Mouse (Mus musculus) hindbrain, embryonic 12.5 days (tissue): Measurements from ENCODE around the gene Lrrc45. TPM values are rescaled to one million over a fixed set of nuclear protein-coding genes. Genes with fewer than 3 reads are reported as not detected.
"Not testable (repeated sequence)": the region's sequence is repeated elsewhere in the genome, so short reads cannot be mapped to it uniquely, and the experiment has no call there.

ENCODE experiments used
- ATAC-seq: fragments of 200-750 bp; cut with Nextera tagmentation; 2 replicates; pipeline ENCODE4 v1.8.0; 2017; ENCODE audit warnings: moderate TSS enrichment; ENCODE audit not compliant: low FRiP score
- H3K27ac ChIP-seq: fragments of 300-500 bp; sonication (generic); 2 replicates; pipeline ENCODE4 v1.5.1; 2016; ENCODE audit warnings: mild to moderate bottlenecking
- H3K27me3 ChIP-seq: fragments of 300-500 bp; sonication (generic); 2 replicates; pipeline ENCODE4 v1.6.1; 2016; ENCODE audit warnings: mild to moderate bottlenecking
- H3K36me3 ChIP-seq: fragments of 300-500 bp; sonication (generic); 2 replicates; pipeline ENCODE4 v1.6.1; 2016; ENCODE audit warnings: mild to moderate bottlenecking
- H3K4me1 ChIP-seq: fragments of 300-500 bp; sonication (generic); 2 replicates; pipeline ENCODE4 v1.6.1; 2016
- H3K4me2 ChIP-seq: fragments of 300-500 bp; sonication (generic); replicated peaks from 2 replicates; pipeline ENCODE4 v1.6.1; 2016; ENCODE audit warnings: mild to moderate bottlenecking
- H3K4me3 ChIP-seq: fragments of 300-500 bp; sonication (generic); 2 replicates; pipeline ENCODE4 v1.5.1; 2016; ENCODE audit warnings: mild to moderate bottlenecking
- H3K9ac ChIP-seq: fragments of 300-500 bp; sonication (generic); 2 replicates; pipeline ENCODE4 v1.6.1; 2016; ENCODE audit warnings: mild to moderate bottlenecking, moderate library complexity
- H3K9me3 ChIP-seq: fragments of 300-500 bp; sonication (generic); replicated peaks from 2 replicates; pipeline ENCODE4 v1.6.1; 2016; ENCODE audit warnings: mild to moderate bottlenecking
- WGBS: fragments of 180-500 bp; shearing (Covaris S2); methylation state at CpG from one replicate; pipeline ENCODE4 v1.1.7; 2016; 5-methylcytosine and 5-hydroxymethylcytosine counted together
- polyA plus RNA-seq: library from polyadenylated mRNA; unstranded; fragments of >200 nt; fragmentation: Nextera tagmentation; extraction: Ambion mirVana; gene quantifications from 2 replicates; pipeline ENCODE4 v1.2.1, GENCODE M21; 2016

Gene Lrrc45
- polyA plus RNA-seq, 1 experiment from 2014 or later, result 78.8 TPM

- 100% methylated on average over 1 of the region's 1 CpGs for WGBS
- no peak for ATAC-seq
- H3K4me1 ChIP-seq, result peaks cover 11% of the 10 kb centered on the region
- no peaks in the 10 kb centered on the region for H3K9me3 ChIP-seq
- H3K27me3 ChIP-seq, result peaks cover 27% of the 10 kb centered on the region
- H3K4me2 ChIP-seq, result no peak overlapping the region
- H3K36me3 ChIP-seq, result no peaks in the 10 kb centered on the region
- no peak overlapping the region for H3K9ac ChIP-seq
- H3K4me3 ChIP-seq, result no peak overlapping the region
- no peak overlapping the region for H3K27ac ChIP-seq
These were observed 17.7 kb downstream of the Lrrc45 start for GRCm38 (mm10) chr11:120731395-120731794.

GRCm38 (mm10) chr11:120731858-120732680, 18.3 kb downstream of the Lrrc45 start, which contains the start of gene Cbr2:
Cbr2 (minus strand) TSS chr11:120732114.
- WGBS, result 78% methylated on average over 12 of the region's 12 CpGs
- ATAC-seq, result no peak
- H3K9ac ChIP-seq, result no peak within 1 kb of the TSS

GRCm38 (mm10) chr11:120733521-120733920, 19.8 kb downstream of the Lrrc45 start:
- no peak overlapping the region for H3K27ac ChIP-seq
- H3K9me3 ChIP-seq, result no peaks in the 10 kb centered on the region
- ATAC-seq, result no peak
- H3K36me3 ChIP-seq, result no peaks in the 10 kb centered on the region
- H3K9ac ChIP-seq, result no peak overlapping the region
- H3K4me1 ChIP-seq, result 0 out of 2 replicates have a peak, but pooled peaks cover 5% of the 10 kb centered on the region
- peaks cover 22% of the 10 kb centered on the region for H3K27me3 ChIP-seq
- H3K4me2 ChIP-seq, result no peak overlapping the region
- WGBS, result 67% methylated on average over 6 of the region's 6 CpGs
- H3K4me3 ChIP-seq, result no peak overlapping the region

More at GRCm38 (mm10) chr11:120731858-120732680, 18.3 kb downstream of the Lrrc45 start, which contains the start of gene Cbr2:
- no peak within 1 kb of the TSS for H3K4me2 ChIP-seq
- H3K36me3 ChIP-seq, result no peaks in the 10 kb centered on the region
- H3K27me3 ChIP-seq, result peaks cover 27% of the 10 kb centered on the region
- H3K4me3 ChIP-seq, result no peak within 1 kb of the TSS
- no peaks in the 10 kb centered on the region for H3K9me3 ChIP-seq
- H3K4me1 ChIP-seq, result peaks cover 5% of the 10 kb centered on the region; the same call in 1 of the 2 replicates
- H3K27ac ChIP-seq, result no peak within 1 kb of the TSS

- Histone ChIP-seq H3K9me3 (no peaks in the 10 kb centered on the region), H3K9ac (no peak overlapping the region), H3K4me3 (no peak overlapping the region), H3K36me3 (no peaks in the 10 kb centered on the region), H3K4me1 (no peaks in the 10 kb centered on the region), H3K27me3 (peaks cover 5% of the 10 kb centered on the region), H3K27ac (no peak overlapping the region), H3K4me2 (no peak overlapping the region)
- WGBS, result 75% methylated on average over 6 of the region's 6 CpGs
- ATAC-seq, result no peak
These were observed 22.7 kb downstream of the Lrrc45 start for GRCm38 (mm10) chr11:120736424-120736823.

GRCm38 (mm10) chr11:120740981-120741380, 27.3 kb downstream of the Lrrc45 start:
- Histone ChIP-seq H3K27ac (no peak overlapping the region), H3K27me3 (0 out of 2 replicates have a peak, but pooled peaks cover 3% of the 10 kb centered on the region), H3K9ac (no peak overlapping the region), H3K4me1 (no peaks in the 10 kb centered on the region), H3K4me3 (no peak overlapping the region), H3K4me2 (no peak overlapping the region), H3K36me3 (no peaks in the 10 kb centered on the region), H3K9me3 (no peaks in the 10 kb centered on the region)
- 90% methylated on average over 5 of the region's 5 CpGs for WGBS
- no peak for ATAC-seq

- 81% methylated on average over 7 of the region's 7 CpGs for WGBS
- no peak overlapping the region for H3K27ac ChIP-seq
- H3K4me1 ChIP-seq, result no peaks in the 10 kb centered on the region
- no peak overlapping the region for H3K4me2 ChIP-seq
- no peaks in the 10 kb centered on the region for H3K9me3 ChIP-seq
- ATAC-seq, result no peak
- no peak overlapping the region for H3K9ac ChIP-seq
- 0 out of 2 replicates have a peak, but pooled peaks cover 3% of the 10 kb centered on the region for H3K27me3 ChIP-seq
- no peak overlapping the region for H3K4me3 ChIP-seq
- no peaks in the 10 kb centered on the region for H3K36me3 ChIP-seq
These were observed 30.5 kb downstream of the Lrrc45 start for GRCm38 (mm10) chr11:120744121-120744701.

GRCm38 (mm10) chr11:120747974-120748373, 34.2 kb downstream of the Lrrc45 start:
- H3K4me3 ChIP-seq, result no peak overlapping the region
- no peaks in the 10 kb centered on the region for H3K4me1 ChIP-seq
- H3K27ac ChIP-seq, result no peak overlapping the region
- ATAC-seq, result no peak
- no peaks in the 10 kb centered on the region for H3K36me3 ChIP-seq
- H3K9me3 ChIP-seq, result no peaks in the 10 kb centered on the region
- H3K9ac ChIP-seq, result no peak overlapping the region
- H3K4me2 ChIP-seq, result no peak overlapping the region
- WGBS, result 84% methylated on average over 4 of the region's 4 CpGs
- H3K27me3 ChIP-seq, result 0 out of 2 replicates have a peak, but pooled peaks cover 3% of the 10 kb centered on the region

GRCm38 (mm10) chr11:120749430-120749829, 35.7 kb downstream of the Lrrc45 start:
- Histone ChIP-seq H3K27me3 (0 out of 2 replicates have a peak, but pooled peaks cover 3% of the 10 kb centered on the region), H3K4me1 (no peaks in the 10 kb centered on the region), H3K36me3 (no peaks in the 10 kb centered on the region), H3K9me3 (no peaks in the 10 kb centered on the region), H3K4me2 (no peak overlapping the region), H3K4me3 (no peak overlapping the region), H3K27ac (no peak overlapping the region), H3K9ac (no peak overlapping the region)
- no peak for ATAC-seq
- WGBS, result 64% methylated on average over 8 of the region's 8 CpGs

- no peak overlapping the region for H3K4me2 ChIP-seq
- H3K4me1 ChIP-seq, result no peaks in the 10 kb centered on the region
- H3K27me3 ChIP-seq, result no peaks in the 10 kb centered on the region
- no peak overlapping the region for H3K9ac ChIP-seq
- 81% methylated on average over 4 of the region's 4 CpGs for WGBS
- no peaks in the 10 kb centered on the region for H3K9me3 ChIP-seq
- no peak overlapping the region for H3K4me3 ChIP-seq
- H3K27ac ChIP-seq, result no peak overlapping the region
- H3K36me3 ChIP-seq, result no peaks in the 10 kb centered on the region
- ATAC-seq, result no peak
These were observed 37.9 kb downstream of the Lrrc45 start for GRCm38 (mm10) chr11:120751606-120752005.

- Histone ChIP-seq H3K4me1 (no peaks in the 10 kb centered on the region), H3K27me3 (peaks cover 17% of the 10 kb centered on the region), H3K4me2 (no peak overlapping the region), H3K9ac (no peak overlapping the region), H3K9me3 (peaks cover 21% of the 10 kb centered on the region), H3K27ac (no peak overlapping the region), H3K36me3 (no peaks in the 10 kb centered on the region), H3K4me3 (no peak overlapping the region)
- WGBS, result 91% methylated on average over 9 of the region's 9 CpGs
- ATAC-seq, result no peak
These were observed 46.5 kb downstream of the Lrrc45 start for GRCm38 (mm10) chr11:120760236-120760635.

GRCm38 (mm10) chr11:120761811-120762671, 48.3 kb downstream of the Lrrc45 start:
- Histone ChIP-seq H3K27me3 (peaks cover 17% of the 10 kb centered on the region), H3K4me3 (no peak overlapping the region), H3K27ac (no peak overlapping the region), H3K4me1 (no peaks in the 10 kb centered on the region), H3K4me2 (no peak overlapping the region), H3K36me3 (no peaks in the 10 kb centered on the region), H3K9ac (0 out of 2 replicates have a peak overlapping the region, but pooled peaks have one; percentile 23), H3K9me3 (peaks cover 19% of the 10 kb centered on the region)
- WGBS, result 73% methylated on average over 14 of the region's 14 CpGs
- ATAC-seq, result no peak

- H3K36me3 ChIP-seq, H3K4me3 ChIP-seq, H3K27ac ChIP-seq, ATAC-seq, H3K4me1 ChIP-seq, H3K4me2 ChIP-seq: not testable (repeated sequence)
- peaks cover 18% of the 10 kb centered on the region for H3K9me3 ChIP-seq
- H3K9ac ChIP-seq, result 0 out of 2 replicates have a peak within 1 kb of the TSS, but pooled peaks have one; percentile 23
- H3K27me3 ChIP-seq, result peaks cover 17% of the 10 kb centered on the region
- 25% methylated on average over 14 of the region's 14 CpGs for WGBS
These were observed 48.9 kb downstream of the Lrrc45 start, which contains the start of gene Hmga1b for GRCm38 (mm10) chr11:120762672-120763041. Hmga1b (plus strand) TSS chr11:120762794.
